Mouse (Mus musculus) megakaryocyte, embryonic 14.5 days (primary cell): ENCODE results near the gene Serac1.

Experiments
- FLI1 ChIP-seq: IDR thresholded peaks from 2 replicates; pipeline ENCODE4 v1.6.1; 2012; ENCODE audit warnings: low read length, inconsistent platforms, mixed read lengths
- GATA1 ChIP-seq: IDR thresholded peaks from 3 replicates; pipeline ENCODE4 v1.6.1; 2012; ENCODE audit warnings: mixed read lengths, low read length, inconsistent platforms, borderline replicate concordance

GRCm38 (mm10) chr17:6019776-6020175 lies 59.8 kb downstream of the Serac1 start:
- TF ChIP-seq GATA1 (no peak), FLI1 (no peak)
